Mouse (Mus musculus) thymus, postnatal 0 days (tissue): ENCODE results near the gene Sh3pxd2b. TPM values are rescaled to one million over a fixed set of nuclear protein-coding genes. Genes with fewer than 3 reads are reported as not detected.

ENCODE experiments used
- polyA plus RNA-seq: library from polyadenylated mRNA; unstranded; fragments of >200 nt; fragmentation: Nextera tagmentation; extraction: Ambion mirVana; gene quantifications from 2 replicates; pipeline ENCODE4 v1.2.1, GENCODE M21; 2015

The Sh3pxd2b gene
- polyA plus RNA-seq, 1 experiment from 2014 or later: 2.7 TPM

Other genes starting within 250 kb of the Sh3pxd2b start
- gene Il9r, start 147.5 kb upstream of the Sh3pxd2b start, polyA plus RNA-seq: 5.3 and 5.7 TPM in 2 replicates
- 103 TPM in 2 replicates for gene Snrnp25, start 142.4 kb upstream of the Sh3pxd2b start, polyA plus RNA-seq
- 10.6 and 11.2 TPM in 2 replicates for gene Rhbdf1, start 125.5 kb upstream of the Sh3pxd2b start, polyA plus RNA-seq
- 30.0 and 36.0 TPM in 2 replicates for gene Mpg, start 121.3 kb upstream of the Sh3pxd2b start, polyA plus RNA-seq
- gene Nprl3, start 80.1 kb upstream of the Sh3pxd2b start, polyA plus RNA-seq: 38.5 and 39.4 TPM in 2 replicates
- 1.9 and 2.2 TPM in 2 replicates for gene Hba-x, start 71.4 kb upstream of the Sh3pxd2b start, polyA plus RNA-seq
- gene Hba-a1, start 64.3 kb upstream of the Sh3pxd2b start, polyA plus RNA-seq: 616 and 668 TPM in 2 replicates
- 0.33 and 0.34 TPM in 2 replicates for gene Hbq1b, start 60.9 kb upstream of the Sh3pxd2b start, polyA plus RNA-seq
- gene Hba-a2, start 51.3 kb upstream of the Sh3pxd2b start, polyA plus RNA-seq: 1,475 and 1,659 TPM in 2 replicates
- not detected in 2 replicates for gene Hbq1a, start 47.8 kb upstream of the Sh3pxd2b start, polyA plus RNA-seq
- gene Ubtd2, start 107.5 kb downstream of the Sh3pxd2b start, polyA plus RNA-seq: 15.4 and 16.1 TPM in 2 replicates
- 1.9 and 2.1 TPM in 2 replicates for gene Efcab9, start 184.3 kb downstream of the Sh3pxd2b start, polyA plus RNA-seq
- gene Stk10, start 185.5 kb downstream of the Sh3pxd2b start, polyA plus RNA-seq: 10.6 and 12.9 TPM in 2 replicates